Mouse (Mus musculus) ES-E14 (cell line): ENCODE data around the gene Arpc2. TPM values are rescaled to one million over a fixed set of nuclear protein-coding genes. Genes with fewer than 3 reads are reported as not detected.

ENCODE experiments used
- DNase-seq: peaks from one replicate; pipeline ENCODE4 v3.0.0-alpha.2; 2013; ENCODE audit warnings: low read depth, low spot score
- H3K27ac ChIP-seq: 2 replicates; pipeline ENCODE4 v1.5.1; 2012; ENCODE audit warnings: low read depth, mild to moderate bottlenecking, low read length, moderate library complexity, mixed read lengths; ENCODE audit not compliant: poor library complexity, insufficient read depth, severe bottlenecking
- H3K36me3 ChIP-seq: 2 replicates; pipeline ENCODE4 v1.6.1; 2012; ENCODE audit warnings: mild to moderate bottlenecking, low read length, moderate library complexity, mixed read lengths; ENCODE audit not compliant: control insufficient read depth, poor library complexity, insufficient read depth, severe bottlenecking
- H3K4me1 ChIP-seq, 2 experiments: fragments of 150-350 bp in 1 of 2; sonication (generic) in 1 of 2; 2 replicates each; pipeline ENCODE4 v1.6.1; 2012; ENCODE audit warnings: low read length in 2 of 2, mild to moderate bottlenecking in 1 of 2, mixed read lengths in 1 of 2; ENCODE audit not compliant: control insufficient read depth in 2 of 2, insufficient read depth in 2 of 2, poor library complexity in 1 of 2
- H3K4me3 ChIP-seq, 2 experiments: fragments of 150-350 bp in 1 of 2; sonication (generic) in 1 of 2; 2 replicates each; pipeline ENCODE4 v1.5.1; 2012; ENCODE audit warnings: low read length in 2 of 2, low read depth in 1 of 2, mild to moderate bottlenecking in 1 of 2, mixed read lengths in 1 of 2; ENCODE audit not compliant: insufficient read depth in 1 of 2, poor library complexity in 1 of 2, severe bottlenecking in 1 of 2
- H3K9ac ChIP-seq: 2 replicates; pipeline ENCODE4 v1.6.1; 2012; ENCODE audit warnings: low read depth, mild to moderate bottlenecking, low read length, mixed read lengths; ENCODE audit not compliant: poor library complexity, insufficient read depth, severe bottlenecking
- H3K9me3 ChIP-seq: fragments of 150-350 bp; sonication (generic); 2 replicates; pipeline ENCODE4 v1.6.1; 2012; ENCODE audit warnings: low read depth, mild to moderate bottlenecking, low read length; ENCODE audit not compliant: control insufficient read depth, insufficient read depth
- CHD2 ChIP-seq: IDR thresholded peaks from 2 replicates; pipeline ENCODE4 v1.6.1; 2014; ENCODE audit warnings: mild to moderate bottlenecking, low read depth, low read length, inconsistent platforms
- HCFC1 ChIP-seq: IDR thresholded peaks from 2 replicates; pipeline ENCODE4 v1.6.1; 2012; ENCODE audit warnings: low read length, inconsistent platforms, borderline replicate concordance; ENCODE audit not compliant: insufficient read depth
- MAFK ChIP-seq: IDR thresholded peaks from 2 replicates; pipeline ENCODE4 v1.6.1; 2014; ENCODE audit warnings: mild to moderate bottlenecking, low read depth, low read length, inconsistent platforms; ENCODE audit not compliant: insufficient read depth
- ZC3H11A ChIP-seq: IDR thresholded peaks from 2 replicates; pipeline ENCODE4 v1.6.1; 2012; ENCODE audit warnings: low read depth, mild to moderate bottlenecking, inconsistent platforms, low read length, borderline replicate concordance
- ZNF384 ChIP-seq: IDR thresholded peaks from 2 replicates; pipeline ENCODE4 v1.6.1; 2012; ENCODE audit warnings: low read depth, low read length, inconsistent platforms
- in situ Hi-C, 2 experiments: fragments of 600-800 bp; cut with MboI; formaldehyde crosslinking; loops; one replicate each; pipeline ENCODE4 v1.15.1; 2025; ENCODE audit warnings: low sequenced_read_pairs in 2 of 2, inconsistent platforms in 1 of 2; ENCODE audit not compliant: unreplicated experiment in 2 of 2
- total RNA-seq: library from RNA; depleted of rRNA; stranded (reverse); fragments of 300-350 nt; gene quantifications from 2 replicates; pipeline ENCODE4 v1.2.3, GENCODE M21; 2012

The Arpc2 gene
- total RNA-seq, 1 experiment, result 100 TPM

GRCm38 (mm10) chr1:74239618-74240017 is 3.7 kb downstream of the Arpc2 start:
- H3K27ac ChIP-seq, result no peak overlapping the region
- TF ChIP-seq ZC3H11A (no peak), HCFC1 (no peak)
- no peak overlapping the region for H3K4me3 ChIP-seq
- no peaks in the 10 kb centered on the region for H3K9me3 ChIP-seq
- DNase-seq, result no peak
- in situ Hi-C loops, result no loop called here
- peaks cover 7 to 11% of the 10 kb centered on the region in 2 experiments for H3K4me1 ChIP-seq
- H3K9ac ChIP-seq, result no peak overlapping the region
- H3K36me3 ChIP-seq, result peaks cover 2% of the 10 kb centered on the region; the same call in 1 of the 2 replicates

DNA sequence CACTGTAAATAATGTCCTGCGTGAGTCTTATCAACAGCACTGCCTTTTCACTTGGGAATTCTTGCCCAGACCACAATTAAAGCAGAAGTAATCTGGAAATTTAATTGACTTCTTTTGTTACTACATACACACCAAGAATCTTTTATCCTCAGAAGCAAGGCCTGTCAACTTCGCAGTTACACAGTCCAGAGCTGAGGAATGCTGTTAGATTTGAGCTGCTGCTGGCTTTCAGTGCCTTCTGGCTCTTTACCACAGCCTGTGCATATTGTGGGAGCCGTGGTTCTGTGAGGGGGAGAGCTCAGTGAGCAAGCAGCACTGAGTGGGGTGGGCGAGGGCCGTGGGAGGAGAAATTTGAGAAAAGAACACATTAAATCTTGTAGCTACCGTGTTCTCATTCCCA is 4.4 kb downstream of the Arpc2 start:
- TF ChIP-seq MAFK (no peak), ZNF384 (no peak), HCFC1 (no peak), CHD2 (no peak), ZC3H11A (no peak)
- DNase-seq, result no peak
- H3K4me1 ChIP-seq, result peaks cover 8 to 12% of the 10 kb centered on the region in 2 experiments
- H3K9me3 ChIP-seq, result no peaks in the 10 kb centered on the region
- in situ Hi-C loops, result no loop called here
- H3K9ac ChIP-seq, result no peak overlapping the region
- no peak overlapping the region for H3K27ac ChIP-seq
- no peak overlapping the region for H3K4me3 ChIP-seq
- H3K36me3 ChIP-seq, result peaks cover 2% of the 10 kb centered on the region; the same call in 1 of the 2 replicates

- DNase-seq, result no peak
- Histone ChIP-seq H3K4me1 (peaks cover 8 to 13% of the 10 kb centered on the region in 2 experiments), H3K9me3 (no peaks in the 10 kb centered on the region), H3K9ac (no peak overlapping the region), H3K27ac (no peak overlapping the region), H3K36me3 (peaks cover 2% of the 10 kb centered on the region; the same call in 1 of the 2 replicates), H3K4me3 (no peak overlapping the region)
- in situ Hi-C loops, result no loop called here
- TF ChIP-seq ZNF384, result no peak
- no peak for TF ChIP-seq ZC3H11A
- no peak for TF ChIP-seq HCFC1
- TF ChIP-seq CHD2, result no peak
- TF ChIP-seq MAFK, result no peak
Measured at GRCm38 (mm10) chr1:74240832-74241231, 4.9 kb downstream of the Arpc2 start.

DNA sequence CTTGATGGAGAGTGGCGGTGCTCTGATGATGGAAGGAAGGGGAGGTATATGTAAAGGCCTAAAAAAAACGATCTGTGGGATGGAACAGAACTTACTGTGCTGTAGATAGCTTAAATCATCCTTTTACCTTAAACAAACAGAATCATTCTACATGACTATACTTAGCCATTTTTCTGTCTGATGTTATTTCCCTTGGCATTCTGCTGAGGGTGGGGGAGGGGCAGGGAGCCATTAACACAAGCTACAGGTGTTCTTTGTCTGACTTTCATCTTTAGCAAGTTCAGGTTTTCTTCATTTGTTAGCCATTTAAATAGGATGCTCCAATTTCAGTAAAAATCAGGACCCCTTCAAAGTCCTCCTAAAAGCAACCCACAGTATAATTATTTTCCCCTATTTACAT is 9.6 kb downstream of the Arpc2 start:
- no peak overlapping the region for H3K27ac ChIP-seq
- TF ChIP-seq CHD2 (no peak), ZNF384 (no peak), ZC3H11A (no peak), MAFK (no peak), HCFC1 (no peak)
- no peak overlapping the region for H3K9ac ChIP-seq
- no peak overlapping the region for H3K4me3 ChIP-seq
- in situ Hi-C loops, result no loop called here
- no peaks in the 10 kb centered on the region for H3K9me3 ChIP-seq
- peaks cover 5% of the 10 kb centered on the region for H3K36me3 ChIP-seq
- DNase-seq, result peak; percentile 33
- H3K4me1 ChIP-seq, result peaks cover 3 to 11% of the 10 kb centered on the region in 2 experiments

DNA sequence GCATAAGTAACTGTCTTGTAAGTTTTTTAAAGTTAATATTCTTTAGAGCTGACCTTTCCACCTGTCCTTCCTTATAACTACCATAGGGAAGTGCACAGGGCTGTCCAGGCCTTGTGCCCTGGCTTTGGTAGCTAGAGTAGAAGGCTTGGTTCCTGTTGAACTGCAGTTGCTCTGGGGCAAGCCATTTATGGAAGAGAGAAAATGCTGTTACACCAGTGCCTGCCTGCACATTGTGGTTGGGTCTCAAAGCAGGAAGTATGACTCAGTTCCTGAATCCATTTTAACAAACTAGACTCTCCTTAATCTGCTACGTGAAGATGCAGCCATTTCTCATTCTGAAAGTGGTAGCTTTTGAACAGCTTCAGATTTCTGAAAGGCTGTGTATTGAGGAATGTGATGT is 12.9 kb downstream of the Arpc2 start:
- Histone ChIP-seq H3K9ac (no peak overlapping the region), H3K27ac (no peak overlapping the region), H3K4me3 (no peak overlapping the region), H3K4me1 (peaks cover 3 to 9% of the 10 kb centered on the region in 2 experiments), H3K9me3 (no peaks in the 10 kb centered on the region), H3K36me3 (peaks cover 11% of the 10 kb centered on the region)
- in situ Hi-C loops, result no loop called here
- no peak for DNase-seq
- TF ChIP-seq ZNF384 (no peak), ZC3H11A (no peak), HCFC1 (no peak), MAFK (no peak), CHD2 (no peak)
